Mouse (Mus musculus) bone marrow macrophage, adult 2 months (primary cell): Measurements from ENCODE around the gene Cxcr5.

ENCODE experiments used
- CTCF ChIP-seq: IDR thresholded peaks from 2 replicates; pipeline ENCODE4 v1.5.1; 2012; ENCODE audit warnings: low read depth, mild to moderate bottlenecking, low read length, moderate library complexity
- POLR2A ChIP-seq: IDR thresholded peaks from 2 replicates; pipeline ENCODE4 v1.6.1; 2012; ENCODE audit warnings: mild to moderate bottlenecking, low read depth, low read length, borderline replicate concordance

- TF ChIP-seq POLR2A (no peak), CTCF (no peak)
These were observed 18.4 kb upstream of the Cxcr5 start for GRCm38 (mm10) chr9:44580085-44580484.
